Mouse (Mus musculus) E14TG2a.4 (cell line): ENCODE results near the gene Hist1h4f.
A peak's percentile ranks its signal among the peaks of the same experiment; 100 is the strongest.
"Not testable (repeated sequence)": the region's sequence is repeated elsewhere in the genome, so short reads cannot be mapped to it uniquely, and the experiment has no call there.

Source experiments
- H3K27me3 ChIP-seq: 2 replicates; pipeline ENCODE4 v1.6.1; 2014; ENCODE audit warnings: low read length, control low read depth; ENCODE audit not compliant: insufficient read depth
- H3K36me3 ChIP-seq: 2 replicates; pipeline ENCODE4 v1.6.1; 2014; ENCODE audit warnings: low read length, control low read depth; ENCODE audit not compliant: insufficient read depth
- H3K4me1 ChIP-seq: replicated peaks from 2 replicates; pipeline ENCODE4 v1.6.1; 2014; ENCODE audit warnings: low read depth, low read length, control low read depth
- H3K4me3 ChIP-seq: replicated peaks from 2 replicates; pipeline ENCODE4 v1.5.1; 2014; ENCODE audit warnings: mild to moderate bottlenecking, low read length
- H3K9me3 ChIP-seq: 2 replicates; pipeline ENCODE4 v1.6.1; 2014; ENCODE audit warnings: low read length, control low read depth
- CTCF ChIP-seq: conservative IDR thresholded peaks from 2 replicates; pipeline ENCODE4 v1.5.1; 2014; ENCODE audit warnings: low read length
- NANOG ChIP-seq: IDR thresholded peaks from 2 replicates; pipeline ENCODE4 v1.6.1; 2014; ENCODE audit warnings: borderline replicate concordance, low read length, mixed read lengths
- POU5F1 ChIP-seq: IDR thresholded peaks from 2 replicates; pipeline ENCODE4 v1.6.1; 2014; ENCODE audit warnings: low read length, borderline replicate concordance

Gene Hist1h4f

GRCm38 (mm10) chr13:23571022-23571503 is 19.6 kb upstream of the Hist1h4f start, which contains the start of the genes Hist1h2ae and Hist1h2bg:
Hist1h2ae (minus strand) TSS chr13:23571220.
Hist1h2bg (plus strand) TSS chr13:23571396.
- Histone ChIP-seq H3K36me3 (no peaks in the 10 kb centered on the region), H3K27me3 (no peaks in the 10 kb centered on the region), H3K9me3 (no peaks in the 10 kb centered on the region), H3K4me3 (peak within 1 kb of the TSS; percentile 69), H3K4me1 (peaks cover 14% of the 10 kb centered on the region)
- TF ChIP-seq POU5F1 (no peak), NANOG (no peak), CTCF (no peak)

GRCm38 (mm10) chr13:23570261-23571021 is 19.0 kb upstream of the Hist1h4f start:
- not testable (repeated sequence) for H3K36me3 ChIP-seq, H3K9me3 ChIP-seq, H3K27me3 ChIP-seq
- Histone ChIP-seq H3K4me1 (peaks cover 17% of the 10 kb centered on the region), H3K4me3 (peak overlapping the region; percentile 69)

- H3K4me1 ChIP-seq, result peaks cover 16% of the 10 kb centered on the region
- no peak for TF ChIP-seq POU5F1
- no peak for TF ChIP-seq NANOG
- no peak for TF ChIP-seq CTCF
- H3K27me3 ChIP-seq, result no peaks in the 10 kb centered on the region
- H3K9me3 ChIP-seq, result no peaks in the 10 kb centered on the region
- no peaks in the 10 kb centered on the region for H3K36me3 ChIP-seq
- no peak overlapping the region for H3K4me3 ChIP-seq
Observed at GRCm38 (mm10) chr13:23564482-23564881, 13.0 kb upstream of the Hist1h4f start.

GRCm38 (mm10) chr13:23562699-23563462 is 11.4 kb upstream of the Hist1h4f start:
- Histone ChIP-seq H3K27me3 (no peaks in the 10 kb centered on the region), H3K4me3 (peak overlapping the region; percentile 74), H3K4me1 (peaks cover 16% of the 10 kb centered on the region), H3K36me3 (no peaks in the 10 kb centered on the region), H3K9me3 (no peaks in the 10 kb centered on the region)
- TF ChIP-seq NANOG (no peak), POU5F1 (no peak), CTCF (peak; percentile 59)

GRCm38 (mm10) chr13:23561883-23562659 is 10.6 kb upstream of the Hist1h4f start, which contains the start of gene Hist1h3e:
Hist1h3e (minus strand) TSS chr13:23562369.
- not testable (repeated sequence) for H3K9me3 ChIP-seq, H3K36me3 ChIP-seq, H3K27me3 ChIP-seq
- Histone ChIP-seq H3K4me1 (peaks cover 21% of the 10 kb centered on the region), H3K4me3 (peak within 1 kb of the TSS; percentile 74)

- H3K4me1 ChIP-seq, result peaks cover 24% of the 10 kb centered on the region
- peak overlapping the region; percentile 63 for H3K4me3 ChIP-seq
- not testable (repeated sequence) for H3K36me3 ChIP-seq, H3K27me3 ChIP-seq, H3K9me3 ChIP-seq
Observed at GRCm38 (mm10) chr13:23561531-23561882, 10.1 kb upstream of the Hist1h4f start.

GRCm38 (mm10) chr13:23560699-23561098 is 9.3 kb upstream of the Hist1h4f start:
- H3K36me3 ChIP-seq, H3K27me3 ChIP-seq, H3K9me3 ChIP-seq: not testable (repeated sequence)
- peaks cover 27% of the 10 kb centered on the region for H3K4me1 ChIP-seq
- 0 out of 2 replicates have a peak overlapping the region, but pooled peaks have one; percentile 13 for H3K4me3 ChIP-seq

- TF ChIP-seq CTCF (no peak), POU5F1 (no peak)
- H3K36me3 ChIP-seq, result no peaks in the 10 kb centered on the region
Observed at GRCm38 (mm10) chr13:23556906-23557305, 5.5 kb upstream of the Hist1h4f start.

More at GRCm38 (mm10) chr13:23556906-23557305, 5.5 kb upstream of the Hist1h4f start:
- Histone ChIP-seq H3K9me3 (no peaks in the 10 kb centered on the region), H3K4me3 (no peak overlapping the region), H3K27me3 (no peaks in the 10 kb centered on the region), H3K4me1 (peaks cover 28% of the 10 kb centered on the region)
